Mouse (Mus musculus): ENCODE results near the gene Acsbg2. TPM values are rescaled to one million over a fixed set of nuclear protein-coding genes. Genes with fewer than 3 reads are reported as not detected.

Acsbg2 gene
- total and polyA plus RNA-seq, 3 experiments, result not detected

GRCm38 (mm10) chr17:56866071-56866470 lies 8.2 kb downstream of the Acsbg2 start:
- Histone ChIP-seq H3K9ac (ENCODE audit: control insufficient read depth, low read depth, low read length, poor library complexity, severe bottlenecking) (no peak overlapping the region), H3K9me3 (replicated peaks; ENCODE audit: insufficient read depth, low read length) (no peaks in the 10 kb centered on the region), H3K36me3 (ENCODE audit: control insufficient read depth in 1 of 2, insufficient read depth in 2 of 2, low read length in 2 of 2) (no peaks in the 10 kb centered on the region; a peak in 2 of 4 replicates), H3K27ac (ENCODE audit: control insufficient read depth, low read depth, low read length) (no peak overlapping the region), H3K27me3 (ENCODE audit: control insufficient read depth in 1 of 2, insufficient read depth in 2 of 2, low read length in 2 of 2) (no peaks in the 10 kb centered on the region), H3K4me1 (ENCODE audit: control insufficient read depth in 1 of 2, insufficient read depth in 2 of 2, low read length in 2 of 2) (peaks cover 2 to 6% of the 10 kb centered on the region in 2 experiments; a peak in 3 of 4 replicates), H3K4me3 (ENCODE audit: control insufficient read depth in 1 of 2, insufficient read depth in 1 of 2, low read depth in 2 of 2, low read length in 2 of 2) (no peak overlapping the region), H3K79me2 (ENCODE audit: control insufficient read depth, insufficient read depth, low read length, poor library complexity) (no peaks in the 10 kb centered on the region)
- TF ChIP-seq MYC (IDR thresholded peaks at IDR 0.05; ENCODE audit: low read depth, low read length) (no peak), MXI1 (IDR thresholded peaks at IDR 0.05; ENCODE audit: low read depth, low read length) (no peak), ZC3H11A (IDR thresholded peaks at IDR 0.05; ENCODE audit: low read depth, low read length) (no peak), ZKSCAN1 (IDR thresholded peaks at IDR 0.05; ENCODE audit: low read depth, low read length) (no peak), MAZ (IDR thresholded peaks at IDR 0.05; ENCODE audit: low read depth, low read length) (no peak), POLR2AphosphoS2 (IDR thresholded peaks at IDR 0.05; ENCODE audit: low read length) (no peak), ELF1 (IDR thresholded peaks at IDR 0.05; ENCODE audit: low read depth, low read length) (no peak), RCOR1 (IDR thresholded peaks at IDR 0.05; ENCODE audit: low read depth, low read length) (no peak), POLR2AphosphoS5 (IDR thresholded peaks at IDR 0.05; ENCODE audit: borderline replicate concordance, low read depth, low read length) (no peak), KAT2A (conservative IDR thresholded peaks at IDR 0.05; ENCODE audit: low read depth, low read length) (no peak), SIN3A (IDR thresholded peaks at IDR 0.05; ENCODE audit: low read length) (no peak), CTCF (IDR thresholded peaks at IDR 0.05 in 2 of 3, conservative IDR thresholded peaks at IDR 0.05 in 1 of 3; ENCODE audit: control insufficient read depth in 1 of 3, insufficient read depth in 1 of 3, low read depth in 2 of 3, low read length in 3 of 3, poor library complexity in 1 of 3, severe bottlenecking in 1 of 3) (no peak), JUND (IDR thresholded peaks at IDR 0.05; ENCODE audit: low read depth, low read length) (no peak), HCFC1 (IDR thresholded peaks at IDR 0.05; ENCODE audit: low read depth, low read length) (no peak), MEF2A (IDR thresholded peaks at IDR 0.05; ENCODE audit: extremely low read depth, insufficient replicate concordance, low read depth, low read length, poor library complexity, severe bottlenecking) (no peak)
- DNase-seq (ENCODE audit: low read depth, low spot score), result no peak

- Histone ChIP-seq H3K27ac (ENCODE audit: control insufficient read depth, low read depth, low read length) (no peak overlapping the region), H3K36me3 (ENCODE audit: control insufficient read depth in 1 of 2, insufficient read depth in 2 of 2, low read length in 2 of 2) (peaks cover 0 to 5% of the 10 kb centered on the region in 2 experiments; a peak in 2 of 4 replicates), H3K4me3 (ENCODE audit: control insufficient read depth in 1 of 2, insufficient read depth in 1 of 2, low read depth in 2 of 2, low read length in 2 of 2) (no peak overlapping the region), H3K79me2 (ENCODE audit: control insufficient read depth, insufficient read depth, low read length, poor library complexity) (no peaks in the 10 kb centered on the region), H3K4me1 (ENCODE audit: control insufficient read depth in 1 of 2, insufficient read depth in 2 of 2, low read length in 2 of 2) (peaks cover 6 to 8% of the 10 kb centered on the region in 2 experiments; a peak in 3 of 4 replicates), H3K9me3 (replicated peaks; ENCODE audit: insufficient read depth, low read length) (no peaks in the 10 kb centered on the region), H3K27me3 (ENCODE audit: control insufficient read depth in 1 of 2, insufficient read depth in 2 of 2, low read length in 2 of 2) (no peaks in the 10 kb centered on the region), H3K9ac (ENCODE audit: control insufficient read depth, low read depth, low read length, poor library complexity, severe bottlenecking) (no peak overlapping the region)
- peak; percentile 33 for DNase-seq (ENCODE audit: low read depth, low spot score)
- no peak for TF ChIP-seq NELFE (IDR thresholded peaks at IDR 0.05; ENCODE audit: low read depth, low read length)
- TF ChIP-seq USF1 (IDR thresholded peaks at IDR 0.05; ENCODE audit: low read depth, low read length), result no peak
- no peak for TF ChIP-seq SIN3A (IDR thresholded peaks at IDR 0.05; ENCODE audit: low read length)
- TF ChIP-seq MEF2A (IDR thresholded peaks at IDR 0.05; ENCODE audit: extremely low read depth, insufficient replicate concordance, low read depth, low read length, poor library complexity, severe bottlenecking), result no peak
- TF ChIP-seq ETS1 (IDR thresholded peaks at IDR 0.05; ENCODE audit: low read depth, low read length), result no peak
- no peak for TF ChIP-seq POLR2AphosphoS2 (IDR thresholded peaks at IDR 0.05; ENCODE audit: low read length)
- no peak for TF ChIP-seq MAZ (IDR thresholded peaks at IDR 0.05; ENCODE audit: low read depth, low read length)
- TF ChIP-seq BHLHE40 (IDR thresholded peaks at IDR 0.05; ENCODE audit: borderline replicate concordance, low read depth, low read length), result no peak
- no peak for TF ChIP-seq ZNF384 (IDR thresholded peaks at IDR 0.05; ENCODE audit: low read depth, low read length)
- TF ChIP-seq SMC3 (IDR thresholded peaks at IDR 0.05; ENCODE audit: low read depth, low read length), result no peak
- no peak for TF ChIP-seq ZMIZ1 (IDR thresholded peaks at IDR 0.05; ENCODE audit: low read depth, low read length)
- no peak for TF ChIP-seq UBTF (IDR thresholded peaks at IDR 0.05; ENCODE audit: borderline replicate concordance, insufficient read depth, low read depth, low read length)
- no peak for TF ChIP-seq TCF12 (IDR thresholded peaks at IDR 0.05; ENCODE audit: low read depth, low read length)
- no peak for TF ChIP-seq USF2 (IDR thresholded peaks at IDR 0.05; ENCODE audit: borderline replicate concordance in 1 of 2, insufficient read depth in 1 of 2, low read depth in 1 of 2, low read length in 2 of 2)
- TF ChIP-seq TBP (IDR thresholded peaks at IDR 0.05; ENCODE audit: low read depth, low read length), result no peak
- no peak for TF ChIP-seq CHD1 (IDR thresholded peaks at IDR 0.05; ENCODE audit: low read depth, low read length)
- TF ChIP-seq MXI1 (IDR thresholded peaks at IDR 0.05; ENCODE audit: low read depth, low read length), result no peak
Measured at GRCm38 (mm10) chr17:56861197-56861596, 13.1 kb downstream of the Acsbg2 start.
